Mouse (Mus musculus): ENCODE results near the gene Eya2. TPM values are rescaled to one million over a fixed set of nuclear protein-coding genes. Genes with fewer than 3 reads are reported as not detected.

Eya2 gene
- polyA plus RNA-seq, 2 experiments = 18.8 to 32.6 TPM

- H3K4me2 ChIP-seq (replicated peaks; ENCODE audit: low read depth, low read length, severe bottlenecking) = no peak overlapping the region
- no peak for TF ChIP-seq POLR2A (IDR thresholded peaks at IDR 0.05; ENCODE audit: borderline replicate concordance, extremely low read depth, insufficient read depth, insufficient read length)
- no peaks in the 10 kb centered on the region for H3K27me3 ChIP-seq (ENCODE audit: control insufficient read depth, insufficient read depth, low read length)
- no peak overlapping the region for H3K4me3 ChIP-seq (replicated peaks; ENCODE audit: low read length)
- peak; percentile 64 for DNase-seq (ENCODE audit: low spot score)
- H3K9me3 ChIP-seq (ENCODE audit: control insufficient read depth, low read length) = no peaks in the 10 kb centered on the region
- H3K9ac ChIP-seq (ENCODE audit: low read depth, low read length, severe bottlenecking) = no peak overlapping the region
- 0 out of 2 replicates have a peak overlapping the region, but pooled peaks have one; percentile 7 for H3K27ac ChIP-seq (replicated peaks; ENCODE audit: low read depth, low read length)
- 19% methylated on average over 18 of the region's 18 CpGs for WGBS
- H3K4me1 ChIP-seq (ENCODE audit: control insufficient read depth, insufficient read depth, low read length) = peaks cover 12% of the 10 kb centered on the region
- peak; percentile 80 for ATAC-seq (ENCODE audit: low FRiP score, low read depth)
- no peaks in the 10 kb centered on the region for H3K36me3 ChIP-seq (ENCODE audit: control insufficient read depth, insufficient read depth, low read length)
Observed at GRCm38 (mm10) chr2:165732552-165733238, 137.9 kb downstream of the Eya2 start.

GRCm38 (mm10) chr2:165733701-165734100 is 138.9 kb downstream of the Eya2 start:
- no peak overlapping the region for H3K4me2 ChIP-seq (replicated peaks; ENCODE audit: low read depth, low read length, severe bottlenecking)
- peaks cover 12% of the 10 kb centered on the region for H3K4me1 ChIP-seq (ENCODE audit: control insufficient read depth, insufficient read depth, low read length)
- no peaks in the 10 kb centered on the region for H3K9me3 ChIP-seq (ENCODE audit: control insufficient read depth, low read length)
- no peak for TF ChIP-seq POLR2A (IDR thresholded peaks at IDR 0.05; ENCODE audit: borderline replicate concordance, extremely low read depth, insufficient read depth, insufficient read length)
- 65% methylated on average over 8 of the region's 8 CpGs for WGBS
- no peak overlapping the region for H3K9ac ChIP-seq (ENCODE audit: low read depth, low read length, severe bottlenecking)
- ATAC-seq (ENCODE audit: low FRiP score, low read depth) (no peak), DNase-seq (ENCODE audit: low spot score) (no peak)
- H3K4me3 ChIP-seq (replicated peaks; ENCODE audit: low read length) = no peak overlapping the region
- no peaks in the 10 kb centered on the region for H3K36me3 ChIP-seq (ENCODE audit: control insufficient read depth, insufficient read depth, low read length)
- 0 out of 2 replicates have a peak overlapping the region, but pooled peaks have one; percentile 7 for H3K27ac ChIP-seq (replicated peaks; ENCODE audit: low read depth, low read length)
- no peaks in the 10 kb centered on the region for H3K27me3 ChIP-seq (ENCODE audit: control insufficient read depth, insufficient read depth, low read length)

- H3K27ac ChIP-seq (replicated peaks; ENCODE audit: low read depth, low read length) = no peak overlapping the region
- no peaks in the 10 kb centered on the region for H3K36me3 ChIP-seq (ENCODE audit: control insufficient read depth, insufficient read depth, low read length)
- peaks cover 17% of the 10 kb centered on the region for H3K4me1 ChIP-seq (ENCODE audit: control insufficient read depth, insufficient read depth, low read length)
- no peaks in the 10 kb centered on the region for H3K27me3 ChIP-seq (ENCODE audit: control insufficient read depth, insufficient read depth, low read length)
- no peak overlapping the region for H3K4me3 ChIP-seq (replicated peaks; ENCODE audit: low read length)
- no peak for ATAC-seq (ENCODE audit: low FRiP score, low read depth)
- no peaks in the 10 kb centered on the region for H3K9me3 ChIP-seq (ENCODE audit: control insufficient read depth, low read length)
- H3K4me2 ChIP-seq (replicated peaks; ENCODE audit: low read depth, low read length, severe bottlenecking) = no peak overlapping the region
- TF ChIP-seq POLR2A (IDR thresholded peaks at IDR 0.05; ENCODE audit: borderline replicate concordance, extremely low read depth, insufficient read depth, insufficient read length) = no peak
- no peak overlapping the region for H3K9ac ChIP-seq (ENCODE audit: low read depth, low read length, severe bottlenecking)
- 52% methylated on average over 2 of the region's 2 CpGs for WGBS
- no peak for DNase-seq (ENCODE audit: low spot score)
Observed at GRCm38 (mm10) chr2:165736297-165736696, 141.5 kb downstream of the Eya2 start.

- no peak overlapping the region for H3K9ac ChIP-seq (ENCODE audit: low read depth, low read length, severe bottlenecking)
- no peaks in the 10 kb centered on the region for H3K36me3 ChIP-seq (ENCODE audit: control insufficient read depth, insufficient read depth, low read length)
- H3K4me2 ChIP-seq (replicated peaks; ENCODE audit: low read depth, low read length, severe bottlenecking) = no peak overlapping the region
- H3K4me1 ChIP-seq (ENCODE audit: control insufficient read depth, insufficient read depth, low read length) = peaks cover 15% of the 10 kb centered on the region
- H3K27me3 ChIP-seq (ENCODE audit: control insufficient read depth, insufficient read depth, low read length) = 0 out of 2 replicates have a peak, but pooled peaks cover 7% of the 10 kb centered on the region
- no peak for TF ChIP-seq POLR2A (IDR thresholded peaks at IDR 0.05; ENCODE audit: borderline replicate concordance, extremely low read depth, insufficient read depth, insufficient read length)
- no peak for DNase-seq (ENCODE audit: low spot score)
- no peaks in the 10 kb centered on the region for H3K9me3 ChIP-seq (ENCODE audit: control insufficient read depth, low read length)
- H3K27ac ChIP-seq (replicated peaks; ENCODE audit: low read depth, low read length) = no peak overlapping the region
- 46% methylated on average over 4 of the region's 5 CpGs for WGBS
- no peak for ATAC-seq (ENCODE audit: low FRiP score, low read depth)
- no peak overlapping the region for H3K4me3 ChIP-seq (replicated peaks; ENCODE audit: low read length)
Observed at GRCm38 (mm10) chr2:165740381-165740780, 145.5 kb downstream of the Eya2 start.

GRCm38 (mm10) chr2:165740982-165741381 is 146.2 kb downstream of the Eya2 start:
- no peak for TF ChIP-seq POLR2A (IDR thresholded peaks at IDR 0.05; ENCODE audit: borderline replicate concordance, extremely low read depth, insufficient read depth, insufficient read length)
- Histone ChIP-seq H3K36me3 (ENCODE audit: control insufficient read depth, insufficient read depth, low read length) (no peaks in the 10 kb centered on the region), H3K27me3 (ENCODE audit: control insufficient read depth, insufficient read depth, low read length) (0 out of 2 replicates have a peak, but pooled peaks cover 7% of the 10 kb centered on the region), H3K4me1 (ENCODE audit: control insufficient read depth, insufficient read depth, low read length) (peaks cover 15% of the 10 kb centered on the region), H3K4me2 (replicated peaks; ENCODE audit: low read depth, low read length, severe bottlenecking) (no peak overlapping the region), H3K27ac (replicated peaks; ENCODE audit: low read depth, low read length) (0 out of 2 replicates have a peak overlapping the region, but pooled peaks have one; percentile 0), H3K4me3 (replicated peaks; ENCODE audit: low read length) (no peak overlapping the region), H3K9ac (ENCODE audit: low read depth, low read length, severe bottlenecking) (no peak overlapping the region), H3K9me3 (ENCODE audit: control insufficient read depth, low read length) (no peaks in the 10 kb centered on the region)
- 5% methylated on average over 9 of the region's 9 CpGs for WGBS
- peak; percentile 60 for ATAC-seq (ENCODE audit: low FRiP score, low read depth)
- peak; percentile 39 for DNase-seq (ENCODE audit: low spot score)
